Mouse (Mus musculus): Measurements from ENCODE around the gene Ipo13.

DNA sequence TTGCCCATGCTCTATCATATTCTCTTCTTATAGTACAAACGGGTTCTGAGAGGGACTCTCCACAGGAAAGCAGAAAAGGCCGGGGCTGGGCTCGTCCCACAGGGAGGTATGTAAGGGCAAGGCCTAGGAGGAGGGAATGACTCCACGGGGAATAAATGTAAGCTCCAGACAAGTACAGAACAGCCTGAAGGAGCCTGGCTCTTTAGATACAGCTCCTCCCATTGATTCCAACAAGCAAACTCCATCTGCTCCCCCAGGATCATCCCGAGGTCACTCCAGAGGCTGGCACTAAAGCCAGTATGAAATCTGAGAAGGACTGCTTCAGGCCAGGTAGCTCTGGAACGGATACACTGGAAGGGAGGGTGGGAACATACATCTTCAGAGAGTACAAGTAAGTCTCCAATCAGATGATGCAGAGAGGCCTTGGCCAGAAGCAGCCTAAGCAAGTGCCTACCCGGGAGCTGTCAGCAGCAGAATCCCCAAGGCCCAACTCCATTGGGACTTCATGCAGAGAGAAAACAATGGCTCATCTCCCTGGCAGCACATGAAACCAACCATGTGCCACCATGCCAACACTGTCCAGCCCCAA is 2.0 kb downstream of the Ipo13 start:
- no peak for TF ChIP-seq CTCF (IDR thresholded peaks at IDR 0.05; ENCODE audit: extremely low read depth, insufficient read depth, low read length)
- no peak for TF ChIP-seq POLR2A (IDR thresholded peaks at IDR 0.05; ENCODE audit: extremely low read depth, insufficient read depth, low read length)

Data from cortical plate, adult 2 months (tissue).